Mouse (Mus musculus) stomach, postnatal 0 days (tissue): Measurements from ENCODE around the gene Ltb.

Experiments
- CTCF ChIP-seq: IDR thresholded peaks from 2 replicates; pipeline ENCODE4 v1.5.1; 2016; ENCODE audit warnings: antibody characterized with exemption, low read depth, mild to moderate bottlenecking, moderate library complexity
- EP300 ChIP-seq: optimal IDR thresholded peaks from 2 replicates; pipeline ENCODE3; 2016; ENCODE audit warnings: antibody characterized with exemption

GRCm38 (mm10) chr17:35162121-35162520 is 32.1 kb upstream of the Ltb start:
- TF ChIP-seq CTCF: no peak
- no peak for TF ChIP-seq EP300
